Mouse (Mus musculus) thymus, adult 2 months (tissue): ENCODE data around the gene Lcat. TPM values are rescaled to one million over a fixed set of nuclear protein-coding genes. Genes with fewer than 3 reads are reported as not detected.

Source experiments
- DNase-seq: peaks from one replicate; pipeline ENCODE4 v3.0.0; 2021
- H3K27ac ChIP-seq: fragments of 200-500 bp; 2 replicates; pipeline ENCODE4 v1.5.1; 2012; ENCODE audit warnings: low read length, control low read depth; ENCODE audit not compliant: control insufficient read depth, insufficient read depth
- H3K27me3 ChIP-seq: fragments of 200-500 bp; 2 replicates; pipeline ENCODE4 v1.6.1; 2012; ENCODE audit warnings: mild to moderate bottlenecking, low read length, moderate library complexity, mixed read lengths; ENCODE audit not compliant: control insufficient read depth, insufficient read depth
- H3K36me3 ChIP-seq: fragments of 200-500 bp; 2 replicates; pipeline ENCODE4 v1.6.1; 2012; ENCODE audit warnings: mild to moderate bottlenecking, low read length, moderate library complexity; ENCODE audit not compliant: control insufficient read depth, insufficient read depth
- H3K4me1 ChIP-seq: fragments of 200-500 bp; replicated peaks from 2 replicates; pipeline ENCODE4 v1.6.1; 2012; ENCODE audit warnings: low read length; ENCODE audit not compliant: control insufficient read depth, insufficient read depth
- H3K4me3 ChIP-seq: fragments of 200-500 bp; 2 replicates; pipeline ENCODE4 v1.5.1; 2012; ENCODE audit warnings: mild to moderate bottlenecking, low read length, control low read depth, moderate library complexity; ENCODE audit not compliant: control insufficient read depth, insufficient read depth
- CTCF ChIP-seq: fragments of 200-500 bp; IDR thresholded peaks from 2 replicates; pipeline ENCODE4 v1.5.1; 2012; ENCODE audit warnings: mild to moderate bottlenecking, control low read depth, low read length, moderate library complexity, borderline replicate concordance; ENCODE audit not compliant: control insufficient read depth, poor library complexity, insufficient read depth; ENCODE audit errors: extremely low read depth
- POLR2A ChIP-seq: fragments of 200-500 bp; IDR thresholded peaks from 2 replicates; pipeline ENCODE4 v1.6.1; 2012; ENCODE audit warnings: mild to moderate bottlenecking, low read length, control low read depth, moderate library complexity; ENCODE audit not compliant: control insufficient read depth, poor library complexity, insufficient read depth; ENCODE audit errors: extremely low read depth
- WGBS: fragments of 180-500 bp; shearing (Covaris S2); methylation state at CpG from one replicate; pipeline ENCODE4 v1.1.7; 2018; 5-methylcytosine and 5-hydroxymethylcytosine counted together
- polyA plus RNA-seq: library from polyadenylated mRNA; depleted of rRNA; stranded (reverse); fragments of >200 nt; gene quantifications from 2 replicates; pipeline ENCODE4 v1.2.3, GENCODE M21; 2012

The Lcat gene
- polyA plus RNA-seq, 1 experiment = 5.3 TPM

DNA sequence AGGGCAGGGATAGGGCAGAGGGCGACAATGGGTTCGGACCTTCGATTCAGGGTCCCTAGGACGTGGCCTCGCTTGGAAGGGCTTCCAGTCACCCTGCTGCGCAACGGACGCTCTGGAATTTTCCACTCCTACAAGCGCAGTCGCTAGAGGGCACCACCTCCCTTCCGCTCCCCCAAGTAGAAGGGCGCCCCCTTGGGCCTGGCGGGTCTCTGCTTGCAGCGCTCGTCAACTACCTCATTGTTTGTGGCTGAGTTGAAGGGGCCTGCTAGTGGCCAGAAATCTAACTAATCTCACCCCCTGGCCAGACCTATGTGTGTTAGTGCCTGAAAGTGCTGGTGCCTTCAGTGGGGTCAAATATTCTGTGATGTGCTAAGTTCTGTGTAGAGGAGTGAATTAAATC, 36.1 kb upstream of the Lcat start, which contains the start of gene Dpep3:
TSS of gene Dpep3 (minus strand) at position 105 of the 400 bp plus-strand sequence.
- Histone ChIP-seq H3K4me1 (peaks cover 4% of the 10 kb centered on the region; the same call in 1 of the 2 replicates), H3K27me3 (no peaks in the 10 kb centered on the region), H3K27ac (no peak within 1 kb of the TSS), H3K4me3 (no peak within 1 kb of the TSS), H3K36me3 (no peaks in the 10 kb centered on the region)
- 95% methylated on average over 15 of the region's 15 CpGs for WGBS
- TF ChIP-seq POLR2A (no peak), CTCF (no peak)
- DNase-seq = no peak

DNA sequence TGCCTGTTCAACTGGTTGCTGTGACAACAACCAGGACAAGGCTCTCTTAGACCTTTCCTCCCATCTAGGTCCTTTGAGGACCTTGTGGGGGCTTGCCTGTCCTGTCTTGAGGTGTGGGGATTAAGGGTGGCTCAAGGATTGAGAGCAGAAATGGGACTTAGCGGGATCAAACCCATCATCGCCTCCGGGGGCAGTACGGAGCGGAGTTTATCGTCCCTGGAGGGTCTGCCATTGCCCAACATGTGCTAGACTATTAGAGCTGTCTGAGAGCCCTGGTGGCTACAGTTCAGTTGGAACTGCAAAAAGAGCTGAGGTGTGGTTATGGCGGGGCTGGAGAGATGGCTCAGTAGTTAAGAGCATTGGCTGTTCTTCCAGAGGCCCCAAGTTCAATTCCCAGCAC, 32.2 kb upstream of the Lcat start:
- no peak for DNase-seq
- Histone ChIP-seq H3K4me1 (no peaks in the 10 kb centered on the region), H3K4me3 (no peak overlapping the region), H3K27ac (no peak overlapping the region), H3K27me3 (no peaks in the 10 kb centered on the region), H3K36me3 (no peaks in the 10 kb centered on the region)
- WGBS = 83% methylated on average over 7 of the region's 7 CpGs
- TF ChIP-seq CTCF (no peak), POLR2A (no peak)

DNA sequence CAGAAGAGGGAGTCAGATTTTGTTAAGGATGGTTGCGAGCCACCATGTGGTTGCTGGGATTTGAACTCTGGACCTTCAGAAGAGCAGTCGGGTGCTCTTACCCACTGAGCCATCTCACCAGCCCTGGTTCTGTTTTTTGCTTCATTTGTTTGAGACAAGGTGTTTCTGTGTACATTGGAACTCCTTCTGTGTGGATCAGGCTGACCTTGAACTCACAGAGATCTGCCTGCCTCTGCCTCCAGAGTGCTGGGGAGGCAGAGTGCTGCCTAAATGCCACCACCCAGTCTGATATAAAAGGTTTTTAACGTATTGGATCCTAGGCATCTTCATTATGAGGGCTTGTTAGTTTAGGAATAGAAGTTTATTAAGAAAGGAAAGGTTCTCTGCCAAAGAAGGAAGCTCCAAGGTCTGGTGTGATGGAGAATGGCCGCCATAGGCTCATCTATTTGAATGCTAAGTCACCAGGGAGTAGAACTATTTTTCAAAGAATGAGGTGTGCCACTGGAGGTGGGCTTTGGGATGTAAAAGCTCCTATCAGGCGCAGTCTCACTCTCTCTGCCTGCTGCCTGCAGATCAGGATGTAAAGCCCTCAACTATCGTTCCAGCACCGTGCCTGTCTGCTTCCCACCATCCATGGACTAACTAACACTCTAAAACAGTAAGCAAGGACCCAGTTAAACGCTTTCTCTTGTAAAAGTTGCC, 28.0 kb upstream of the Lcat start:
- no peak for DNase-seq
- no peak for TF ChIP-seq POLR2A
- TF ChIP-seq CTCF = no peak
- Histone ChIP-seq H3K27me3 (no peaks in the 10 kb centered on the region), H3K27ac (no peak overlapping the region), H3K4me1 (peaks cover 10% of the 10 kb centered on the region), H3K4me3 (no peak overlapping the region), H3K36me3 (no peaks in the 10 kb centered on the region)
- WGBS = 91% methylated on average over 8 of the region's 8 CpGs

DNA sequence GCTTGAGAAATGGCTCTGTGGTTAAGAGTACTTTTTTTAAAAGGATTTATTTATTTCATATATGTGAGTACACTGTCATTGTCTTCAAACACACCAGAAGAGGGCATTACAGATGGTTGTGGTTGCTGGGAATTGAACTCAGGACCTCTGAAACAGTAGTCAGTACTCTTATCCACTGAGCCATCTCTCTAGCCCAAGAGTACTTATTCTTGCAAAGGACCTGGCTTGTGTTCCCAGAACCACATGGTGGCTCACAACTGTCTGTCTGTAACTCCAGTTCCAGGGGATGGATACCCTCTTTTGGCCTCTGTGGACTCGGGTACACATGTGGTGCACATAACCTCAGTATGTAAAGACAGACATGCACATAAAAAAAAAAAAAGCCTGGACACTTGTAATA, 26.2 kb upstream of the Lcat start:
- WGBS = 78% methylated on average over 1 of the region's 1 CpGs
- Histone ChIP-seq H3K36me3 (no peaks in the 10 kb centered on the region), H3K27ac (no peak overlapping the region), H3K4me3 (no peak overlapping the region), H3K27me3 (no peaks in the 10 kb centered on the region), H3K4me1 (peaks cover 19% of the 10 kb centered on the region)
- no peak for DNase-seq
- TF ChIP-seq CTCF = no peak
- no peak for TF ChIP-seq POLR2A

DNA sequence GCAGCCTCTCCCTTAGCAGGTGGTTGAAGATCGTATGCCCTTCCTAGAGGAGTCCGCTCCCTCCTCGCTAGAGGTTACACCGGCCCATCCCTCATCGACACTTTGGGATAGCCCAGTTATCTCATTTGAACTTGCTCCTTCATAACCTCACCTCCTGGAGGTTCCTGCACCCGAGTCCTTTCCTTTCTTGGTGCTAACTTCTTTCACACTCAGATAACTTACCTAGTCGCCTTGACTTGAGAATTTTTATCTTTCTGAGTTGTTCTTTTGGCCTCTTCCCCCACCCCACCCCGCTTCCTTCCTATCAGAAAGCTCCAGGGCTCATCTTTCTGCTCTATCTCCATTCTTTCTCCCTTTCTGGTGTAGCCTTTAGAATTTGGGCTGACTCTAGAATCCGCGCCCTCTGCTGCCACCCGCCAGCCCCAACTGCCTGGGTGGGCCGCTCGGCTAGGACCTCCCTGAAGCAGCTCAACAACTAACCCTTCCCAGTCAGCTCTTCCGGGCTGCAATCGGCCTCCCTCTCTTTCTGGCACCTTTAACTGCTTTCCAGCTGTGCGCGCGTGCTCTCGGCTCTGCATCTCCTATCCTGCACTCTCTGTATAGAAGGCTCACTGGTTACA, 23.6 kb upstream of the Lcat start:
- peak; percentile 38; the same call in 1 of the 2 replicates for TF ChIP-seq CTCF
- no peak for TF ChIP-seq POLR2A
- Histone ChIP-seq H3K27ac (peak overlapping the region; percentile 8; the same call in 1 of the 2 replicates), H3K27me3 (no peaks in the 10 kb centered on the region), H3K4me3 (peak overlapping the region; percentile 9), H3K36me3 (no peaks in the 10 kb centered on the region), H3K4me1 (peaks cover 19% of the 10 kb centered on the region)
- WGBS = 22% methylated on average over 19 of the region's 19 CpGs
- peak; percentile 52 for DNase-seq

DNA sequence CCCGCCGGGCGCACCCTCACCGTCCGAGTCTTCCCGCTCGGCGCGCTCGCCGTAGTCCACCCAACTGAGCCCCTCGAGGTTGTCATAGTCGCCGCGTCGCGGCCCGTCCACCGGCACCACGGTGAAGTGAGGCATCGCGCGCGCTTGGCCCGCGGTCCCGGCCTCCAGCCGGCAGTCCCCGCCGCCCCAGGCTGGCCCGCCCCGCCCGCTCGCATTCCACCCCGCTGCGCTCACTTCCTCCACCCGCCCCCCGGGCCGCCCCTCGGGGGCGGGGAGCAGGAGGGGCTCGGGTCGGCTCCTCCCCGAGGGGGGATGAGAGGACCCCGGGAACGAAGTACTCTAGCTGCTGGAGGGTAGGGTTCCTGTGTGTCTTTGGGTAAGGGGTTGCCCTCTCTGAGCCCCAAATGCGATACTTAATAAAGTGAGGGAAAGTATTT, 22.7 kb upstream of the Lcat start, which contains the start of gene Slc12a4:
TSS of gene Slc12a4 (minus strand) at position 193 of the 437 bp plus-strand sequence.
- peak within 1 kb of the TSS; percentile 8; the same call in 1 of the 2 replicates for H3K27ac ChIP-seq
- under 1% methylated on average over 45 of the region's 47 CpGs for WGBS

More for the DNA sequence above, 22.7 kb upstream of the Lcat start, which contains the start of gene Slc12a4:
- TF ChIP-seq POLR2A = peak; percentile 63
- TF ChIP-seq CTCF = peak; percentile 56
- Histone ChIP-seq H3K4me1 (peaks cover 19% of the 10 kb centered on the region), H3K4me3 (peak within 1 kb of the TSS; percentile 95), H3K27me3 (no peaks in the 10 kb centered on the region), H3K36me3 (no peaks in the 10 kb centered on the region)
- DNase-seq = peak; percentile 86
